Mouse (Mus musculus) layer of hippocampus, postnatal 10 days (tissue): ENCODE results near the gene Eri2. TPM values are rescaled to one million over a fixed set of nuclear protein-coding genes. Genes with fewer than 3 reads are reported as not detected.
"Not testable (repeated sequence)": the region's sequence is repeated elsewhere in the genome, so short reads cannot be mapped to it uniquely, and the experiment has no call there.

Experiments
- DNase-seq, 2 experiments: peaks; one replicate each; pipeline ENCODE4 v3.0.0; 2021; ENCODE audit warnings: low spot score in 2 of 2
- total RNA-seq, 2 experiments: library from RNA; stranded (reverse); gene quantifications; 2 replicates each; pipeline ENCODE4 v1.2.3; 2021

The Eri2 gene
- total RNA-seq, 2 experiments from 2014 or later: 7.1 to 9.6 TPM

GRCm38 (mm10) chr7:119744321-119744720 lies 49.5 kb downstream of the Eri2 start:
- DNase-seq: no peak

GRCm38 (mm10) chr7:119739798-119740468 lies 53.9 kb downstream of the Eri2 start:
- not testable (repeated sequence) for DNase-seq

- no peak for DNase-seq
Observed at GRCm38 (mm10) chr7:119738877-119739276, 55.0 kb downstream of the Eri2 start.

- DNase-seq: not testable (repeated sequence)
Observed at GRCm38 (mm10) chr7:119731262-119731661, 62.6 kb downstream of the Eri2 start.

- DNase-seq: no peak
Observed at GRCm38 (mm10) chr7:119727621-119728020, 66.2 kb downstream of the Eri2 start.

- DNase-seq: peak in 1 of 2 experiments; percentile 10
Observed at GRCm38 (mm10) chr7:119720947-119721310, 72.9 kb downstream of the Eri2 start.

- DNase-seq: peak; percentile 98
Observed at GRCm38 (mm10) chr7:119720253-119720946, 73.5 kb downstream of the Eri2 start, which contains the start of gene Thumpd1. Thumpd1 (minus strand) TSS chr7:119720798.

Other genes with a start within 250 kb of the Eri2 start
- gene Acsm2, start 239.7 kb downstream of the Eri2 start, total RNA-seq: not detected
- not detected for gene Acsm1, start 187.0 kb downstream of the Eri2 start, total RNA-seq
- not detected for gene Acsm4, start 104.0 kb downstream of the Eri2 start, total RNA-seq
- 10 to 100 TPM; 44.1 to 46.0 TPM for gene Thumpd1, start 73.3 kb downstream of the Eri2 start, total RNA-seq
- not detected for gene Acsm3, start 33.1 kb downstream of the Eri2 start, total RNA-seq
- 1 to 10 TPM; 3.6 to 4.6 TPM for gene Rexo5, start 52 bp downstream of the Eri2 start, total RNA-seq
- gene Lyrm1, start 101.8 kb upstream of the Eri2 start, total RNA-seq: 1 to 10 TPM; 7.3 to 8.9 TPM
- 10 to 100 TPM; 23.3 to 24.0 TPM for gene Dcun1d3, start 102.2 kb upstream of the Eri2 start, total RNA-seq